Mouse (Mus musculus): ENCODE results near the gene Cpne4.

Gene Cpne4

DNA sequence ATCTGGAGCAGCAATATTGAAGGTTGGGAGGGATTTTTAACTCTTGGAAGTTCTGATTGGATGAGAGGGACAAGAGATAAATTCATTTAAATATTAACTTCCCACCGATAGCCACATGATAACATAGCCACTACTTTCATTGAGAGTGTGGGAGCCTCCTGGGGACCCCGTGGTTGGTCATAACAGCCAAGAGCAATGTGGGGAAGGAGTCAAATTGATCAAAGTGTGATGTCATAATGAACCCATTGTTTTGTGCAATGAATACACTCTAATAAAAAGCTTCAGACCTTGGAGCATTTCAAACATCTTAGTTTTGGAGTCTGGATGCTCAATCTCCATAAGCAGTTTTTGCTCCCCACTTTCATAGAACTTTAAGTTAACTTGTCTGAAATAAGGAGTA is at the start of gene Cpne4:
TSS of gene Cpne4 (plus strand) at position 301 of the 400 bp plus-strand sequence.
- no peak for DNase-seq

DNA sequence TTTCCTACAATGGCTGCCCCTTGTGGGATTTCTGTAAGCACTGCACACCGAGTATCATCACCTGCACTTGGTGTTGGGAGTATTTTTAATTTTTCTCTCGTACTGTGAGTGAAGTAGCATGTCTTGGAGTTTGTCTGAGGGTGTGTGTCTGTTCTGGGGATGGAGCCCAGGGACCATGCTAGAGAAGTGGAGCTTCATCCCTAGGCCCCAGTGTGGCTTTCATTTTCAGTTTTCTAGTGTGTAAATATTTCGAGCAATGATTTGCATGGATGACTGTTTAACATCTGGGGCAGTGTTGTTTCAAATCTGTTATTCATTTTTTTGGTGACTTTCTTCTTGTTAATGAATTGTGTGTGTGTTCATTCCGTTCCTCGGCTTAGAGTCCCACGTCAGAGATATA is 31.9 kb upstream of the Cpne4 start:
- no peak for DNase-seq

DNA sequence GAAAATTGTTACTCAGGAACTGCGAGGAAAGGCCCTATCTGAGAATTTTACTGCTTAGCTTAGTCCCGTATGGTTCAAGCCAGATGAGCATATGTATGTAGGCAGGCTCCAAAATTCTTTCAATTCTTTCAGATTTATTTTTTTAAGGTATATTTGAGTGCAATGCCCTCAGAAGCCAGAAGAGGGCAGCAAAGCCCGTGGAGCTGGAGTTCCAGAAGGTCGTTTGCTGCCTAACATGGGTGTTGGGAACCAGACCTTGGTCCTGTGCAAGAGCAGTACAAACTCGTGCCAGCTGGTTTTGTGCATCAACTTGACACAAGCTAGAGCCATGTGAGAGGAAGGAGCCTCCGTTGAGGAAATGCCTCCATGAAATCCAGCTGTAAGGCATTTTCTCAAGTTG is 11.6 kb upstream of the Cpne4 start:
- DNase-seq, result no peak

DNA sequence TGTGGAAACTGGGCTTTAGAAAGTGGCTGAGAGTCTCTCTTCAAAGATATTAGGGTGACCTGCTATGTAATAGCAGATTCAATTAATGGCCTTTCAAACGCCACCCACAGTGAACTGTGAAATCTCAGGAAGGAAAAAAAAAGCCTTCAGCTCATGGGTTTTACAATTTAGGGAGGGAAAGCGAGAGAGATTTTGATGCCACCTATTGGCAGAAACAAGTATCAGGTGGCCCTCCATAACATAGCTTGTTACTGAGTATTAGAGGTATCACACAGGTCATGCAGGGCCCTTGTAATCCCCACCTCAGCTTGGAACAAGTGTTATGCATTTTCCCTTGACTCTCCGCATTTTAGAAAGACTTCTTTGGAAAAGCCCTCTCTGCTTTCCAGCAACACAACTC is 18.7 kb downstream of the Cpne4 start:
- no peak for DNase-seq

DNA sequence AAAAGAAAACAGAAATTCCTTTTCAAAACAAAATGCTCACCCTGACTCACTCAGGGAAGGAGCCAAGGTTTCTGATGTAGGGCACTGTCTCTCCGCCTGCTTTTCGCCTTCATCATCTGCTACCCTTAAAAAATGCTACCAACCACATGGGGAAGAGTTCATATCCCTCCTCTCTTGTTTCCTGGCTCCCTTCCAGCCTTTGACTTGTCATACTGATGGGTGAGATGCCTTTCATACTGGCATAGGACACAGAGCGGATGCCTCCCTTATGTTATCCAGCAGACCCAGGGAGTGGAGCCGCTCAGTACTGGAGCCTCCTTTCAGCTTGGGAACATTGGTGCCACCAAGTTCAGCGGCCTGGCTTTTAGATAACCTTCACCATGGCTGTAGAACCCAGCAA is 19.4 kb downstream of the Cpne4 start:
- no peak for DNase-seq

DNA sequence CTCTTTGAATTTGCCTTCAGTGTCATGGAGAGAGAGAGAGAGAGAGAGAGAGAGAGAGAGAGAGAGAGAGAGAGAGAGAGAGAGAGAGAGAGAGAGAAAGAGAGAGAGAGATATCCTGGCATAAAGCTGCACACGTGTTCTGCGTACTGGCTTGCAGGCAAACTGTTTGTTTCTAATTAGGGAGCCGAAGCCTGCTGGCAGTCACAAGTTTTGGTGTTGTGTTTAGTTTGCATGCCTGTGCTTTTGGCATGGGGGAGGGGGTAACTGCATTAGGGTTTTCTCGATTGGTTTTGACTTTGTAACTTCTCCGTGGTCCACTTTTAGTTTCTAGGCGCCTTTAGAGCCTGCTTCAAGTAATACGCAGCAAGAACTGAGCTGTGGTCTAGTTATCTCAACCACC is 20.0 kb downstream of the Cpne4 start:
- DNase-seq, result no peak

DNA sequence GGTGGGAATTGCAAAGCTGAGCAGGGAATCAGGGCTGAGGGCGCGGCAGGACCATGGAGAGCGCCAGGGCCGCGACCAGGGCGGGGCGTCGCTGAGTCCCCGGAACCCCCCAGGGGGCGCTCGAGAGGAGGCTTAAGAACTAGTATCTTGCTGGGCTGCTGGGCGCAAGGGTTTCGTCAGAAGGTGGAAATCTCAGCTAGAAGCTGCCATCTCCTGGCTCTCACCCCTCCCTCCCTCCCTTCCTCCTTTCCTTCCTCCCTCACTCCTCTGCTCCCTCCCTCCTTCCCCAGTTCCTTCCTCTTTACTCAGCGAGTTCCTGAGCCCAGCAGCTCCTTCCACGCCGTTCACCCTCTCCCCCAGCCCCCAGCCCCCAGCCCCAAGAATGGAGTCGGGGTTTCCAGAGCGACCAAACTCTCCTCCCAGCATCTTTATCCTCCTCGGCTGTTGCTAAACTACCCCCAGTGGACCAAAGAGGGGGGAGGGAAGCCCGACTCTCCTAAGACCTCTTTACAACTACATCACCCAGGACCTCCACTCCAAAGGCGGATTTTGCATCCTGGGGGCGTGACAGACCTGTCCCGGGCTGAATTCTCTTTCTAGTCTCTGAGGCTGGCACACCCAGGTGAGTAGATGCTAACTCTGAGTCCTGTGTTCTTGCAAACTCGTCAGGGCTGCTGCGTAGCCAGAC is 22.5 kb downstream of the Cpne4 start:
- DNase-seq, result peak; percentile 81

DNA sequence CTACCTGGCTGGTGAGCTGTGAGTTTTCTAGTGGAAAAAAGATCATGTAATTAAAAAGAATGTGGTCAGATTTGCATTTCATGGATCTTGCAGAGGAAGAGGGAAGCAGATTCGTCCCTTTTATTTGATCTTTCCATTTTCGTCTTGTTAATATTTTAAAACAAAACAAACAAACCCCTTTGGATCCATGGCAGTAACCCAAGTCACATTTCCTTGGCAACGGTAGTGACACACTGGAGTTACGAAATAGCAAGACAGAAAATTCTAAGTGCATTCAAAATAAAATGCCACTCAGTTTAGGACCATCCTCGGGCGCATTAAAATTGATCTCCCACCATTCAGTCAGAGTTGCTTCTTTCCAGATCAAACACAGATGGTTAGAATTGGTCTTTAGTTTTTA is 25.8 kb downstream of the Cpne4 start:
- DNase-seq, result no peak

DNA sequence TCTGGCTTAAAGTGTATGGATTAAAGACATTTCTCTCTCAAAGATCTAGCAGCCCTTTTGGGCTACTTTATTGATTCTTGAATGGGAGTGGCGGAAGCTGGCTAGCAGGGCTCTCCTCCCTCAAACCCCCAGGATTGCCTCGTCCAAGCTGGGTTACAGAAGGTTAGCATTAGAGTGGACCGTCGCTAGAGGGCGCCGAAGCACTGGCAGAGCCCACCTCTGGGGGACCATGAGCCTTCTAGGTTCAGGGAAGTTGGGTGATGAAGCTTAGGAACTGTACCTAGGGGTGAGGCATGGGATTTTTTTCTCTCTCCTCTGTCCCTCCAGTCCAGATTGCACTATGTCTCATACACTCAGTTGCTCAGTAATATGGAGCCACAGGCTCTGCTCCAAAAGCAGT is 27.4 kb downstream of the Cpne4 start:
- peak; percentile 62 for DNase-seq

DNA sequence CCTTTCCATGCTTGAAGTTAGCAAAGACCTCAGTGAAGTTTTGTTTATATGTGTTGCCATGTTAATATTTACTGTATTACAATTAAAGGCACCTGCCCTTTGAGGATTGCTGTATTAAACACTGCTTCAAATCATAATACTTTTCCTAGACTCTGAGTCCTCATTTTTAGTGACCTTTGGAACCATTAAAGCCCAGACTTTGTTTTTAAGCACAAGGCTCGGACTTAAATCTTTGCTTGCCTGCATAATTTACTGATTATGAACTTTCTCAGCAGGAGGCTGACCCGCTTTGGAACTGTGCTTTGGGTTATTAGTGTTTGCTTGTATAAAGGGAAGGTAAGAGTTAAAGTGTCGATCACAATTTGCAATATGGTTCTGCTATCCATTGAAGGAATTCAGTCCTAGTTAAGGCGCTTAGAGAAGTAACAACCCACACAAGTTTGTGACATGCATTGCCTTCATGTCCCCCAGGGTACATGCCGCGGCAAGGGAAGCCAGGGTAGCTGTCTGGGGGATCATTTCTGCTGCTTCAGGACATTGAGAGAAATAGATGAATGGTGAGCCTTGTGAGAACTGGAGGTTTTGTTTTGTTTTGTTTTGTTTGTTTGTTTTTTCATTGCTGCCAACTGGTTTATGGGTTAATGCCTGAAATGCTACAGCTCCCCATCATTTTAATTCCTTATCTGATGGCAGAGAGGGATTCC is 35.0 kb downstream of the Cpne4 start:
- no peak for DNase-seq

DNA sequence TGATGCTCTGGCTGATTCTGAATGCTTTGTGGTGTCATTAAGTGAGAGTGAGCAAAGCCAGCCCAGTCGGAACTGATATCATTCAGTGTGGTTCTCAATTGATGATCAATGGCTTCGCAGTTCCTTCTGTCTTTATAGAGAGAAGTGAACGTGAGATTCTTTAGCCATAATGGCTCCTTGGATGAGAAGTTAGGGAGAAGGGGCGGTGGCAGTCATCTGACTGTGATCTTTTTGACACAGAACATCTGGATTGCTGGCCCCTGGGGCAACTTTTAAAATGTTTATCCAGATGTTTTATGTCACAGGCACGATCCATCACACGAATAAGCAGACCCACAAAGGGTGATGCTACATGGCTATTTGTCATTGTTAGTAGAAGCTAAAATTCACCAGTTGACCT is 35.6 kb downstream of the Cpne4 start:
- no peak for DNase-seq

DNA sequence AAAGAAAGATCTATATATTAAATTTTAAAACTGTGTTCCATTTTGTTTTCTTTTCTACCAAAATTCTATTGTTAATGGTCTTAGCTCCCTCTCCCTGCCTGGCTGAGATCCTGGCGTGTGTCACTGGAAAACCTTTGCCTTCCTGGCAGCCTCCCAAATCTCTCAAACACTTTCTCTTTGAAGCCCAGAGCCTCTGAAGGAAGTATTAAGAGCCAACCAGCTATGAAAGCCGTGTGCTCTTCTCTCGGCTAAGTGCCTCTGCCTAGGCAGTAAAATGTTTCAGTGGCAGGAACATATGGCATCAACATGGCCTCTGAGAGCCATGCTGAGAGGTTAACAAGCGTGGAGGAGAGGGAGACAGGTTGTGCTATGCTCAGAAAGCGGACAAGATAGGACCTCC is 47.5 kb downstream of the Cpne4 start:
- DNase-seq, result no peak

DNA sequence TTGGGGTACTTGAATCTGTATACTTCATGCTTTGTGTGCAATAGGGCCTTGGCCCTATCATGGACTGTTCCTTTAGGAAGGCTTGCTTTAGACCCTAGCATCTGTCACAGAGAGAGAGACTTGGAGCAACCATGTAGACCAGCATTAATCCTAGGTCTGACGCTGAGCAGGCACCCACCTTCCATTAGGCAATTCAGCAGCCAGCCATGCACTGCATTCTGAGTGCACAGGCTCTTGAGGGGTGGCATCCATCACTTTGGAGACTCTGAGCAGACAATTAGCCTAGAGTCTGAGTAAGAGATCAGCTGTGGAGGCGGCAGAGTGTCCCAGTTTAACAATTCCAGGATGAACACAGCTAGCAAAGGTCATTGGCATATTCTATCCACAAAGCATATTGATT is 47.9 kb downstream of the Cpne4 start:
- no peak for DNase-seq

DNA sequence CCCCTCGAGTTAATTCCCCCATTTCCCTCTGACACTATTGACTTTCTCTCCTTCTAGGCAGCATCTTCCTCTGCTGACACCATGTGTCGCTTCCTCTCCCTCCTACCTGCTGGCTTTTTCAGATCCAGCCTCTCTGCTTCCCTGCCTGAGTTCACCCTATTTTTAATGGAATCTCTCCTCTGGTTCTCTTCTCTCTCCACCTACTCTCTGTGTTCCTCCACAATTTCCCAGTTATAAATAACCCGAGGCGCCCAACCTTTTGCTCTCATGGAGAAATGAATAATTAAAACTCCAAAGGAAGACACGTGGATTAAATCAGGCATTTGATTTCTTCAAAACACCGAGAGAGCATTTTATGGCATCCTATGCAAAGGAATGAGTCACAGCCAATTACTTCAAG is 65.4 kb downstream of the Cpne4 start:
- no peak for DNase-seq

DNA sequence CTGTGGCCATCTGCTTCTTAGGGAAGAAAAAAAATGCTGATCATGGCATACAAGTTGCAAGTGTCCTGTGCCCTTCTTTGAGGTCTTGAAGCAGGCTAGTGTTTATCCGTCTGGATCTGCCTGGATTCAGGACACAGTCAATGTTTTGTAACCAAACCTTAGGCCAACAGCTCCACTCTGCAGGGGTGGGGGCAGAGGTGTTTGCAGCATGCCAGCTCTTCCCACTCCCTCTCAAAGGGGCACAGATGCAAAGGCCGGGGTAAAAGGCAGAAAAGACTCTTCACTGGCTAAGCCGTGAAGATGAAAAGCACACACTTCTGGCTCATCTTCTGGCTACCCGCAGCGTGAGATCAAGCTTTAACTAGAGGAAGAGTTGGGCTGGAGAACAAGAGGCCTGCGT is 69.6 kb downstream of the Cpne4 start:
- no peak for DNase-seq

DNA sequence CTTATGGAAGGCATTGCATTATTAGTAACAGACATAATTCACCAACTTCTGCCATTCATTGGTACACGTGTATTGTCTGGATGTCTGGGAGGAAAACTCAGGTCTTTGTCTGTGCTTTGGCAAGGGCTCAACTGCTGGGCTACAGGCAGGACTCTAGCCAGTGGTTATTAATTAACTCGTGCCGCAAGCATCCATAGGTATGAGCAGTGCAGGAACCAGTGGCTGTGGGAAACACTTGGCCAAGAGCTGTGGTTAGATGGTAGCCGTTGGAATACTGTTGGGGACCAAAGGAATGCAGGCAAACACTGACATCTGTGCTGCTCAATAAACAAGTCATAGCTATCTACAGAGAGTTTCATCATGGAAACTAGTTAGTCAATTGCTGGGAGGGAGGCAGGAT is 76.5 kb downstream of the Cpne4 start:
- no peak for DNase-seq

DNA sequence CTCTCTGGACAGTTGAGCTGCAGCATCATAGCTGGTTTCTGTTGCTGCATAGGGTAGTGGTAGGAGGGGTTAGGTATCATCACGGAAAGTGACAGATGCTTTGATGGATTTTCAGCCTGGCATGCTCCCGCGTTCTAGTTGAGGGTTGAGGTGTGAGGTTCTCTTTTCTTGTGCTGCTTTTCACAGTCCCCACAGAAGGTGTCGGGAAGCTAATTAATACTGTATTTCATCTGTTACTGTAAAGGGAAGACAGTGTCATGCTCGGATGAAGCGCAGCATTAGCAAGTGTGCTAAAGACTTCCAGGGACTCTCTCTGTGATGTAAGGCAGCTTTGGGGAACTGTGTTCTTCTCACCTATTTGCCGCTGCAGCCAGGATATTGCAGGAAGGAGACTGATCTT is 80.7 kb downstream of the Cpne4 start:
- no peak for DNase-seq

DNA sequence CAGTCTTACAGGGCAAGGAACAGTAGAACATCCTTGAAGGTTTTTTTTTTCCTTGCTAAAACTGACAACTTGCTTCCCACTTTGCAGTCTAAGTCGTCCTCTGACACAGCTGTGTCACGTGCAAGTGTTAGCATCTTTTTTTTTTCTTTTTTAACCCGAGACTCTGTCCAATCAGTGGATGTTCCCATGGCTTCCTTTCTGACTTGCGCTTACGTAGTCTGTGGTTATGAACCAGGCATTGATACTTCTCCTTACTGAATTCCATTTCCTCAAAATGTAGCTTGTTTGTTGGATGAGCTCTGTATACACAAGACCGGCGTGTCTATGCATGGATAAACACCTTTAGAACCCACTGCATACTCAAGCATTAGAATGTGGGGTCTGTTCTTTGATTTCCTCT is 82.2 kb downstream of the Cpne4 start:
- DNase-seq, result no peak

DNA sequence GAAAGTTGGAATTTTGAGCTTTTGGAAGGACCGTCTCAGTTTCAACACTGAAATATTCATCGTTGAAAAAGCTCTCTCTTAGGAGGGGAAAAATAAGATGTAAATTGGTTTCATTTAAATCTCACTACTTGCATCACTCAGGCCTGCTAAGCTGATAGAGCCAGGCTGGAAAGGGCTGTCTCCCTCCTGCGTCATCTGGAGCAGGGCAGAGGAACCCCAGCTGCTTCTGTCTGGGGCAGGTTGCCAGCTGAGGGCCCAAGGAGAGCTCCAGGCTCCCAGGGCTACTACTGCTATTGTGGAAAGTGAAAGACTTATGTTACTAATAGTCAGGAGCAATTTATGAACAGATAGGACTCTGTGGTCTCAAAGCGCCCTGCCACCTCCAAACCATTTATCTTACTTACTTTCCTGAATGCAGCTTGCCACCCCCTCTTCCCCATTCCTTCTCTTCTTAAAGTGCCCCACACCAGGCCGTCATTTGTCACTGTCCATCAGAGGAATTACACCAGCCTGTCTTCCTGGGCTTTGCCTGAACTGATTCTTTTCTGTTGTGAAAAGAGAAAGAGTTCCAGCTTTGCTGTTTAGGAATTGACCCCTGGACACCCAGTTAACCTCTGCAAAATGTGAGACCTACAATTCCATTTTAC is 99.4 kb downstream of the Cpne4 start:
- no peak for DNase-seq

DNA sequence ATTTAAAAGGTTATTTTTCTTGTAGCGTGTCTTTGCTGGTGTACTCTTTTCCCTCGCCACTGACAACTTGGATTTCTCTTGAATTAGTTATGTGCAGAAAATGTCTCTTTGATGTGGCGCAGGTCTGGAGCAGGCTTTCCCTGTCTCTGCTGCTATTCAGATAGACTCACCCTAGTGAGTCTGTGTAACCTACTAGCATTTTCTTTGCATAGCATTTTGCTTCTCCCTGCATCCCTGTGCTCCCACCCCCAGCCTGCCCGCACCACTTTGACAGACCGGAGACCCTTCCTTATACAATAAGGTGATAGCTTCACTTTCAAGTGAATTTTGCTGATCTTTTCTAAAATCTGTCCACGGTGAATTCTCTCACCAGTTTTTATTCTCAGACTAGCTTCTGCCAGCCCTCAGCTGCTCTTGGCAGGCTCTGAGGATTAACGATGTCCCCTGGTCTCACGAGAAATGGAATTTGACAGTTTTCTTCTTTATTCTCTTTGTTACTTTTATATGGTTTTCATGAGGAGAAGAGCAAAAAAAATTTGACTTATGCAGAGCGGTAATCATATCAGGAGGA is 105.7 kb downstream of the Cpne4 start:
- no peak for DNase-seq

DNA sequence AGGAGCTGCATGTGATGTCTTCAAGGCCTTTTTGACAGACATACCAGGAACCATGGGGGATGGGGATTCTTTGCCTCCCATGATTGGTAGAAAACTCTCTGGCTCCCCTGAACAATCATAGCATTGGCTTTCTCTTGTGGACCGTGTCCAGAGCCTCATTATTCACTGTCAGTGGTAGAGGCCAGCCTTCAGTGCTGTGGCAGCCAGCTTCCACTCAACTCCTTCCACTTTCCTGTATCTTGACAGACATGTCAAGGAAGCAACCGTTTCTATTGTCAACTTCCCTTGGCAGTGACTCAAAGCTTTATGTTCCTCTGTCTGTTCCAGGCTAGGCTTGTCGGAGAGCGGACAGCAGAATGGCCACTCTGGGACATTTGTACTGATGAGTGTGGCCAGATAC is 112.7 kb downstream of the Cpne4 start:
- no peak for DNase-seq

DNA sequence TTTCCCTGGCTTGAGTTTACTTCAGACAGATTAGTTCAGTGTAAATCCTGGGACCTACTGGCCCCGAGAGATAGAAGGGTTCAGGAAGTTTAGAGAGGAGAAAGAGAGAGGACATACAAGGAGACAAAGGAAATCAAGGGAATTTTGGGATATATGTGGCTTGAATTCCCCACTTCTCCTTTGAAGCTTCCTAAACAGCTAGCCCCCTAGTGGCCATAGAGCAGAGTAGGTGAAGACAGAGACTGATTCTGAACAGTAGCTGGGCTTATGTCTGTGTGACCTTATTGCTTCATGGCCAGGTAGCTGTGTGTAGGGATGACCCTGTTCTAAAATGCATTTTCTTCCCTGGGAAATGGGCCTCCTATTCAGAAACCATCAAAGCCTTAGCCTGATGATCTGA is 129.6 kb downstream of the Cpne4 start:
- DNase-seq, result no peak

DNA sequence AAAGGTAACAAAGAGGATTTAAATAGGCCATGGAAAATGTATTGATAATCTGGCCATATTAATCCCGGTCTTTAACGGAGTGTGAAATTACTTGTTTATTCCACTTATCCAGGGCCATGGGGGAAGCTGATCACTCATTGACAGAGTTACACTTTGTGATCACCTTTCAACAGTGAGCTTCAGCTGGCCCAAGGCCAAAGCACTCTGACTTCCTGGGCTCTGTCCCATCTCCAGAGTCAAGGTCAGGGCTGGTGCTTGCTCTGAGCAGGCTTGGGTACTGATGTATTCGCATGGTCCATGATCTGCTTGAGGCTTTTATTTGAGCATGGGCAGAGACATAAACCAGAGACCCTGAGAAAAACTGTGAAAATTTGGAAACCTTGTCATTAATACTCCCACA is 131.5 kb downstream of the Cpne4 start:
- no peak for DNase-seq

DNA sequence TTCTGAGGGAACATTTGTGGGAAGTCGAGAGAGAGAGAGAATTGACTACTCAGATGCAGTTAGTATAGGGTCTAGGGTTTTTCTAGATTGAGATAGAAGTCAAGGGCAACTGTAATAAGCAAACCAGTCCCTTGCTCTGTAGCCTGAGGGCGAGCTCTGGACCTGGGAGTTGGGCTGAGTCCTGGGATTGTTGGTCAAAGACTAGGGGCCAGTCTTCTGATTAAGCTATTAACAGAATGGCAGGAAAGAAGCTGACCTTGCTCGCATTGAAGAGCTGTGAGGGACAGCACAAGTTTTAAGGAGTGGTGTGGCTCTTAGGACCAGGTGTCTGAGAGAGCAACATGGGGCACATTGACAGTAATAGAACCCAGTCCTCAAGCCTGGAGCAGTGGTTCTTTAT is 140.0 kb downstream of the Cpne4 start:
- no peak for DNase-seq
